Mouse (Mus musculus) spleen, postnatal 36 days (tissue): ENCODE data around the gene Kifap3.
A peak's percentile ranks its signal among the peaks of the same experiment; 100 is the strongest.

Experiments used
- DNase-seq, 2 experiments: peaks; one replicate each; pipeline ENCODE4 v3.0.0; 2022; ENCODE audit warnings: low spot score in 2 of 2, mixed read lengths in 1 of 2

Gene Kifap3

DNA sequence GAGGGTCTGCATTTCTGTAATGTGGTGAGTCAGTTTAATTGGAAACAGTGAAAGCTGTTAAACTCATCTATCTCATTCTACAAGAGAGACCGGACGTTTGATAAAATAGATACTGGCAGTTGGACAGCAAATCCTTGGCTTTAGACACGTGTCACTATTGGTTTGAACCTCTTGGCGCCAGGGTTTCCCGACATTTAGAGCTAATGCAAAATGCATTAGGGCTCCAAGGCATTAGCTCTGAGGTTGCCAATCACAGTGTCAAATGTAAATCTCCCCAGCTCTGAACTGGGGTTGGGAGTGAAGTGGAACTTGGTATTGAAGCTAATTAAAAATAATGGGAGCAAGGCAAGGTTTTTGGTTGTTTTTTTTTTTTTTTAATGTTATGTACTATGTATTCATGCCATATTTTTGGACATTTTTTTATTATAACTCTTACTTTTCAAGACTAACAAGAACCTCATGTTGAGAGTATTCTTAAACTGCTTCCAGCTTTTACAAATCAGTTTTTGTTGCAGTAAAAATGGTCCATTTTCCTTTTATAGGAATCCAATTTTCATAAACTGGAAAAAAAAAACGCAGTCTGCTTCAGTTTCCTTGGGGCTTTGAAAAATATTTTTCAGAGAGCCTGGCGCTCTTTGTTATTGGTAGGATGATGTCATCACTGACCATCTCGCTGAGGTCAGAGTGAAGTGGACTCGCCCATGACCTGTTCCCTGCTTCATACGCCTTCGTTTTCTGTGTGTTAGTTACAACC lies 114.6 kb downstream of the Kifap3 start:
- DNase-seq = no peak

DNA sequence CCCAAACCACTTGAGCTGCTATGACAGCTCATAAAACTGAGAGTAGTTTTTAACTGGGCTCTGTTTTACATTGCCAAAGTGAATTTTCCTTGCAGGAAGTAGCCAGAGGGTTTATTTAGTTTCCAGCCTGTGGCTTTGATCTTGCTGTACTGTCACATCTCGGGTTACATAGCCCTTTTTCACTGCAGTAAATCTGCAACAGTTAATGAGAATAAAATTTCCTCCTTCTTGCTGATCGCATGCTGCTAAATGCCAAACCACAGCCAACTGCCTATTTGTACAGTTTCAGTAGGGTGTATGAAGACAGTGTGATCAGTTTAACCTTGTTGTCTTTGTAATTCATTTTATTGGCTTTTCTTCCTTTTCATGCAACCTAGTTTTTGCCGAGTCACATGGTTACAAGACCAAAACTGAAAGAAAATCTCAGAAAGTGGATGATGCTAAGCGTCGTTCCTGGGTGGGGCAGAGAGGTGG lies 118.9 kb downstream of the Kifap3 start:
- no peak for DNase-seq

DNA sequence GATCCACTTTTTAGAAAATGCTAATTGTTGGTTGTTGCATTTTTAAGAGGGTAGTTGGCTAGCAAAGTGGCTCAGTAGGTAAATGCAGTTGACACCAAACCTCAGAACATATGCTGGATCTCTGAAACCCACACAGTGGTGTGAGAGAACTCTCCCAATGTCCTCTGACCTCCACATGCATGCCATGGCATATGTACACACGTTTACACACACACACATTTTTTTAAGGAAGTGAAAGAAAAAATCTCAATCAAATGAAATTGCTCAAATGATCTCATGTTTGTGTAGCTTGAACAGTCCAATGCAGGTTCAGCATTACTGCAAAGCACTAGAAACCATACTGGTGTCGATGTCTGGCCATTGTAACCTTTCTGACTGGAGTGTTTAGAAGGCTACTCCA lies 120.2 kb downstream of the Kifap3 start:
- DNase-seq = no peak

DNA sequence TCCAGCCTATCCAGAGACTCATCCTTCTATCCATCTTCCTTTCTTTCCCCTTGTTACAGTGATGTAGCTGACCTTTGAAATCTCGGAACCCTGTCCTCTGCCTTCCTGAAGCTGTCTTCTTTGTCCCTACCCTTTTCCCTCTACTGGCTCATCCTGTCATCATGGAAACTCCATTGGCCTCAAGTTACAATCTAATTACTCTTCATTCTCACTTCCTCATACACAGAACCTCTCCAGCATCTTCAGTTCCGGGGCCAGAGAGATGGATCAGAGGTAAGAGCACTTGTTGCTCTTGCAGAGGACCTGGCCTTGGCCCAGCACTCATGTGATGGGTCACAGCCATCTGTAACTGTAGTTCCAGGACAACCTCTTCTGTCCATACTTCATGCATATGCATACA lies 120.8 kb downstream of the Kifap3 start:
- DNase-seq = no peak

DNA sequence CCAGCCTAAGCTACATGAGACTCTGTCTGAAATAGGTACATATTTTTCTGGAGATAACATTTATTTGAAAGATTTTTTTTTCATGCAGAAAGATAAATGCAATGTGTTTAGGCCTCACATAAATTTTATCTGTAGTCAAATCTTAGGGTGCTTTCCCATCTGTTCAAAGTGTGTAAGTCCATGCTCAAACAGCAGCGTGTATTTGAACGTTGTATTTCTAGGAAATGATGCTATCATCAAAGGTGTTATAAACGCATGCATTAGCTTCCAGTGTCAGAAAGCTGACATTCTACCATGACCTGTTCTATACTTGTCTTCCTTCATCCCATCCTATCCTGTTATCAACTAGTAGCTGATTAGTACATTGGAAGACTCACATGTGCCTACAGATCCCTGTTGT lies 124.0 kb downstream of the Kifap3 start:
- DNase-seq = no peak

DNA sequence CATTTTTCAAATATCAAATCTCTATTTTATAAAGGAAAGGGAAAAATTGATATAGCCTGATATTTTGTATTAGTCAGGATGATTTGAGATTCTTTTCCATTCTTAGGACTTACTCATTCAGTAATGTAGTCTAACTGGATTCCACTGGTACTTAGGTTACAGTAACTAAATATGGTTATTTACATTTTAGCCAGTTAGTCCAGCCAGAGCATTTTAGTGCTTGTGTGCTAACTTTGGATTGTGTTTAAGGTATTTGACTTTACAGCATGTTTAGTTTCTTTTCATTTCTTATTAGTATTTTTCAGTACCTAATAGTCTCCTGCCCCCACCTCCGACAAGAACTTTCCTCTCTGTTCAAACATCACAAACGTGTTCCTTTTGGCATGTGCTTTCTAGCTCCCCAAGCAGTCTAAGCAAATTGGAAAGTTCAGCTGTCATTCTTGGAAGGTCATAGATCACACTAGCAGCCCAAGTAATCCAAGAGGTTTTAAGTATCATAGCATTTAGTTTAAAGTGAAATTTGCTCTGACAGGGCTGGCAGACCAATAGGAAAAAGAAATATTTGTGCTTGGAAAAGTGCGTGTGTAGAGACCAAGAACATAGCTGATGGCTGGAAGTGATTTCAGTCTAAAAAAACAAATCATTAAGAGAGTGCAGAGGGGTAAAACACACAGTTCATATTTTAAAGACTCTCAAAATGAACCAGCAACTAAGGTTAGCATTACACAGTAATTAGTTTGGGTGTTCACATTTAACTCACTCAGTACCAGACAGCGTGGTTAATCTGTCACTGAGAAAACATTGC lies 127.8 kb downstream of the Kifap3 start:
- DNase-seq = no peak

DNA sequence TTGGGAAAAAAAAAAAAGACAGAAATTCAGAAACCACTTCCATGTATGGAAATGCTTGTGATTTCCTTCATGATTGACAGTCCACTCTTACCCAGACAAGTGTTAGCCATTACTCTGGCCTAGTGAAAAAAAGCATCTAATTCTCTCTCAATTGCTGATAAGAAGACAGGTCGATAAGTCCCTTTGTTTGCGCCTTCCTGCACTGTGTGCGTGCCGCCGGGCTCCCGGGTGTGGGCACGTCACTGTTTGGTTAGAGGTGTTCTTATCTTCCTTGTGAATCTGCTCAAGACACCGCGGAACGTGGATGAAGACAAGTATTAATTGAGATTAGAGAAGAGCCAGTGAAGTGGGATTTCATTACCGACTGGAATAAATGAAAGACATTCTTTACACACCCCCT lies 129.0 kb downstream of the Kifap3 start:
- DNase-seq = no peak

- DNase-seq = no peak
Observed at GRCm38 (mm10) chr1:163910343-163910742, 131.0 kb downstream of the Kifap3 start.

- DNase-seq = no peak
Observed at GRCm38 (mm10) chr1:163910785-163911184, 131.4 kb downstream of the Kifap3 start.

DNA sequence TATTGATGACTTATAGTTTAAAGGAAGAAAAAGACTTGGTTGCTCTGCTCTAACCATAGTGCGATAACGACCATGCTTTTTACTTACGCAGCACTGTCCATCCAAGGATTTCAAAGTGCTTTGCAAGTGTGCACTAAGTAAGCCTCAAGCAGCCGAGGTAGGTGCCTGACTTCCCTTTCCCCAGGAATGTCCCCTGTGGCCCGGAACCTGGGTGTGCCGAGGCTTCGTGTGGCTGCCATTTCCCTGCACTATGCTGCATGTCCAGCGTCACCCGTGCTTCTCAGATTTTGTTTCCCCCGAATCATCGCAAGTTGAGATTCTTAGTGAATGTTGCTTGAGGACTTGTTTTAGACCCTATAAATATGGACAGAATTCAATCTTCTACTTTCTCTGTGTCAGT lies 132.6 kb downstream of the Kifap3 start:
- no peak for DNase-seq

DNA sequence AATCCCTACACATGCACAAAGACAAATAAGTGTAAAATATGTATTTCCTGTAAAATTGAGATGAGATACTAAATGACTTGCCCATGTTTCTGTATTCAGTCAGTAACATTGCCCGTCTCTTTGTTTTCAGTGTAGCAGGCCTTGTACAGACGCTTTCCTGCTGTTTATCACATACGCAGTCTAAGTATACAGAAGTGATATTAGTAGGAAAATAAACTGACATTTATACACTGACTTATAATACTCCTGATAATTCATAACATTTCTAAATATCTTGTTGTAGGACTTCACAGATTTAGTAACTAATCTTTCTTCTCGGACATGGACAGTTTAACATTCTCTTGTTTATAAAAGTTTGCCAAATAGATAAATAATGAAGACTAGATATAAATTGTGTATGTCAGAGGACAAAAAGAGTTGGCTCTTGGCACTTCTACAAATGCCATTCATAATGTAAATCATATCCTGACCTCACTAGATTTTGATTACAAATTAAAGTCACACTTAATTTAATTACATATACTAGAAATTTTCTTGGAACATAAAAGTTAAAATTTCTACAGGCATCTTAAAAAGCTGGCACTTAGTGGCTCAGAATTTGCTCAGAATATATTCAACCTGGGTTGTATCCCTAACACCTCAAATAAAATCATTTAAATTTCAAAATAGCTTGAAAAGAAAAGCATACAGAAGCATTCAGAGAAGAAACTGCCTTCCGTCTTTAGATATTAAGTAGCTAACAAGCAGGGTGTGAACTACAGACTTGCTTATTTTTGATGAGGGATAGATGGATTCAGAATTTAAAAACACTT lies 138.2 kb downstream of the Kifap3 start:
- DNase-seq = no peak

DNA sequence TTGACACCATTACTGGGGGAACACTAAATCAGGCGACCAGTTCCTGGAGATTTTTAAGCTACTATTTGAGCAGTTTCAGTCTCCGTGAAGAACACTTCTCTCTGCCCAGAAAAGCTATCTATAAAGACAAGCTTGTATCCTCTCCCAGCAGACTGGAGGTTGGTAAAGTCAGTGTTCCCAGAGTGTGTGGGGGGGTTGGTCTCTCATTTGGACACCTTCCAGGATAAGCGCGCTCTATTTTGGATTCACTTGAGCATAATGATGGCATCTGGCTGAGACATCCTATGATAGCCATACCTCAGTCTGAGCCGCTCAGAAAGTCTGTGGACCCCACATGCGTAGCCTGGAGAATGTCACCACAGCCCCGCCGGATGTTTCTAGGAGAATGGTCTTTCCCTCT lies 144.7 kb downstream of the Kifap3 start:
- DNase-seq = no peak

DNA sequence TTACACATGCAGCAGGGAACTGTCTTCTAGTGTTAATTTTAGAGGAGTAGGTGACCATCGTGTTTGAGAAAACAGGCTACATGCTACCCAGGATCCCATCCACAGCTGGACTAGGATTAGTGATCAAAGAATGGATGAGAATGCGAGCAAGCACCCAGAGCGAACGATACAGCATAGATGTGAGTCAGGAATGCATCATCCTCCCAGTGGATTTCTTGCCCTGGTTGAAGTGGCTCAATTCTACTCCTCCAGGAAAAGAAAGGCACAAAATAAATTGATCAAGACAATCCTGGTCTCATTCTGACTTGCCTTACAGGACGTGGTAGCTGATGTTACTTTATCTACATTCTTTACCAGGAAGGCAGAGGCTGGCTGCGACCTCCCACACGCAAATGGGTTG lies 149.5 kb downstream of the Kifap3 start, which contains the start of gene Scyl3:
Scyl3 (plus strand) TSS at position 255 of the 400 bp plus-strand sequence.
- DNase-seq = no peak

GRCm38 (mm10) chr1:163929636-163930457 lies 150.5 kb downstream of the Kifap3 start:
- peak; percentile 86 for DNase-seq

DNA sequence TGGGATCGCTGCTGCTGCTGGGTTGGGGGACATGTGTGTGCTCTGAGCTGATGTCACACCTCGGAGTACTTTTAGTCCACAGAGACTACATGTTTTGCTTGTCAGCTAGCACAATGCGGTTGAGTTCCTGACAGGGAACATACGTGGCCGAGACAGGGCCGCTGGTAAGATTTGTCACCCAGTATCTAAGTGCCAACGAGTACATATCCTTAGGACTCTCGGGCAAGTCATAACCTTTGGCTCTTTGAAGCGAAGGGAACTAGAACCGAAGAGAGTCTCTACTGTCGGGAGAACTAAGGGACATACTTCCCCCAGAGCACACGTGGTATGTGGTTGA lies 151.0 kb downstream of the Kifap3 start:
- DNase-seq = no peak

- no peak for DNase-seq
Observed at GRCm38 (mm10) chr1:163931801-163932200, 152.4 kb downstream of the Kifap3 start.

DNA sequence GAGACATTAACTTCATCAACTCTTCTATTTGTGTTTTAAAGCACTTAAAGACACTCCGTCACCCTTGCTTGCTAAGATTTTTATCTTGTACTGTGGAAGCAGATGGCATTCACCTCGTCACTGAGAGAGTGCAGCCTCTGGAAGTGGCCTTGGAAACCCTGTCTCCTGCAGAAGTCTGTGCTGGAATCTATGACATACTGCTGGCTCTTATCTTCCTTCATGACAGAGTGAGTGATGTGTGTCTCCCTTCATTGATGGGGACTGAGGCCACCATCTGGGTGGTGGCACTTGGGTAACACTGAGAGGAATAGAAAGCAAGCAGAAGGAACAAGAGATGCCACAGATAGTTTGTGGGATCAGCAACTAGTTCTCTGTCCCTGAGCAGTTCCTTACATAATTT lies 155.2 kb downstream of the Kifap3 start:
- DNase-seq = no peak

GRCm38 (mm10) chr1:163942056-163942455 lies 162.7 kb downstream of the Kifap3 start:
- no peak for DNase-seq

- DNase-seq = no peak
Observed at GRCm38 (mm10) chr1:163953396-163953795, 174.0 kb downstream of the Kifap3 start.

DNA sequence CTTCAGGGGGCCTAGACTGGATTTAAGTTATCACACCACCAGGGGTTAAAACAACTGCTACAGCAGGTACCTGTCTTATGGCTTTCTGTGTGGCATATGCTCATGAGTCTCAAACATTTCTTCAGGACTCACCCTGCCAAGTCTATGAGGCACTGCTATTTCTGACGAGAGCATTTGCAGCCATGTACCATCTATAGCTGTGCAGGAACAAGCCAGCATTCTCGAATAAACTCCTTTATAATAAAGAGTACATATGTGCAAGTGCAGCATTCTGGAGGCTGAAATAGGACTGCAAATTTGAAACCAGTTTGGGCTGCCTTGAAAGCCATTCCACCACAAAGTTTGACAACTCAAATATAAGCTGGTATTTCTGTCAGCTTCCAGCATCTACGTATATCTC lies 178.7 kb downstream of the Kifap3 start:
- no peak for DNase-seq

DNA sequence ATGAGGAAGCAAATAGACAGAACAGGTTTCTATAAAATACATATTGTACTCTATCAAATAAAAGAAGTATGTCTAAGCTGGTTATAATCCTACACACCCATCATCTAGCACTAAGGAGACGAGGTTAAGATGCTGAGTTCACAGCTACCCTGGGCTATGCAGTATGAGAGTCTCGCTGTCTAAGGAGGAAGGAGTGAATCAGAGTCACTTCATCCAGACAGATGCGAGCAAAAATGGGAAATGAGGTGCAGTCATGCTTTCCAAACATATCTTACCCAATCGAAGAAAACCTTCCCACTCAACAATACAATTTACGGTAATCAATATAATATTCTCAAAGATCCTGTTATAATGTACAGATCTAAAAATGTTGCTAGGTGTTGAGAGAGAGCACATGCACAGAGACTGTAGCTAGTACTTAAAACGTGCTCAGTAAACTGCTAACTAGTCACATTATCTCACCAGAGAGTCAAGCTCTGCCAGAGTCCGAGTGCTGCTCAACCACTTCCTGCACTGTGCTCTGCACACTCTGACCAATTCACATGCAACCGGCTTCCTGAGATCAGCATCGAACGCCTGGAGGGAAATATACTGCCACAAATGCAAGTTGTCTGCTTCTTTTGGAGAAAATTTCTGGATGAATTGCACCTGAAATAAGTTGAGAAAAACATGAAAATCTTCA lies 184.8 kb downstream of the Kifap3 start:
- no peak for DNase-seq
